Mouse (Mus musculus) layer of hippocampus, adult 9-11 months (tissue): ENCODE results near the gene Vmn2r50.
"Not testable (repeated sequence)": the region's sequence is repeated elsewhere in the genome, so short reads cannot be mapped to it uniquely, and the experiment has no call there.

Experiments
- DNase-seq: peaks from one replicate; pipeline ENCODE4 v3.0.0; 2022

Gene Vmn2r50

DNA sequence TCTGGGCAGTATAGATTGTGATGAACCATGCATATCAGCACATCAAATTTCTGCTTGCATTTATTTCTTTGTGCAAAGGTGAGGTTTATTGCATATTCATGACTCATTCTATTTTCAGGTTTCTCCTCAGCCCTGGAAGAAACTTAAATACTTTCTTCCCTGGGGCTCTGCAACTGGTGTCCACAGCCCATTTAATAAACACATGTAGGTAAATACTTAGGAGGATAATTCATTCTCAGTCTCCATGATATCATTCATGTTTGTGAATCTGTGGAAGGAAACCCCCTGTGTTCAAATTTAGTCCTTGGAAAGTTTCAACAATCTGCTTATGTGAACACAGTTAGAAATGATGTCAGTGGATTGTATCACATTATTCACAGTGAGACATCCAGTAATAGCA is at the start of gene Vmn2r50:
Vmn2r50 (minus strand) TSS at position 101 of the 400 bp plus-strand sequence.
- not testable (repeated sequence) for DNase-seq

DNA sequence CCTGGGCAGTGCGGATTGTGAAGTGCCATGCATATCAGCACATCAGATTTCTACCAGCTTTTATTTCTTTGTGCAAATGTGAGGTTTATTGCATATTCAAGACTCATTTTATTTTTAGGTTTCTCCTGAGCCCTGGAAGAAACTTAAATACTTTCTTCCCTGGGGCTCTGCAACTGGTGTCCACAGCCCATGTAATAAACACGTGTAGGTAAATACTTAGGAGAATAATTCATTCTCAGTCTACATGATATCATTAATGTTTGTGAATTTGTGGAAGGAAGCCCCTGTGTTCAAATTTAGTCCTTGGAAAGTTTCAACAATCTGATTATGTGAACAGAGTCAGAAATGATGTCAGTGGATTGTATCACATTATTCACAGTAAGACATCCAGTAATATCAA is 60.9 kb downstream of the Vmn2r50 start, which contains the start of gene Vmn2r49:
Vmn2r49 (minus strand) TSS at position 101 of the 400 bp plus-strand sequence.
- DNase-seq: not testable (repeated sequence)
